Mouse (Mus musculus) embryonic facial prominence, embryonic 13.5 days (tissue): ENCODE results near the gene Mgat4d. TPM values are rescaled to one million over a fixed set of nuclear protein-coding genes. Genes with fewer than 3 reads are reported as not detected.

Experiments used
- ATAC-seq: fragments of 200-750 bp; cut with Nextera tagmentation; 2 replicates; pipeline ENCODE4 v1.8.0; 2017; ENCODE audit warnings: low read depth; ENCODE audit not compliant: insufficient number of reproducible peaks, insufficient read depth, low FRiP score, low TSS enrichment
- H3K27ac ChIP-seq: fragments of 300-500 bp; sonication (generic); 2 replicates; pipeline ENCODE4 v1.5.1; 2015; ENCODE audit warnings: moderate library complexity, mild to moderate bottlenecking, inconsistent platforms
- H3K27me3 ChIP-seq: fragments of 300-500 bp; sonication (generic); 2 replicates; pipeline ENCODE4 v1.6.1; 2015; ENCODE audit warnings: mild to moderate bottlenecking, inconsistent platforms
- H3K36me3 ChIP-seq: fragments of 300-500 bp; sonication (generic); 2 replicates; pipeline ENCODE4 v1.6.1; 2015; ENCODE audit warnings: mild to moderate bottlenecking, inconsistent platforms
- H3K4me1 ChIP-seq: fragments of 300-500 bp; sonication (generic); 2 replicates; pipeline ENCODE4 v1.6.1; 2015; ENCODE audit warnings: inconsistent platforms
- H3K4me2 ChIP-seq: fragments of 300-500 bp; sonication (generic); 2 replicates; pipeline ENCODE4 v1.6.1; 2015; ENCODE audit warnings: moderate library complexity, mild to moderate bottlenecking, inconsistent platforms
- H3K4me3 ChIP-seq: fragments of 300-500 bp; sonication (generic); 2 replicates; pipeline ENCODE4 v1.5.1; 2015; ENCODE audit warnings: mild to moderate bottlenecking, inconsistent platforms
- H3K9ac ChIP-seq: fragments of 300-500 bp; sonication (generic); 2 replicates; pipeline ENCODE4 v1.6.1; 2015; ENCODE audit warnings: mild to moderate bottlenecking, inconsistent platforms
- H3K9me3 ChIP-seq: fragments of 300-500 bp; sonication (generic); 2 replicates; pipeline ENCODE4 v1.6.1; 2016; ENCODE audit warnings: inconsistent platforms
- WGBS: fragments of 180-500 bp; shearing (Covaris S2); methylation state at CpG from one replicate; pipeline ENCODE4 v1.1.7; 2015; ENCODE audit warnings: mixed read lengths; 5-methylcytosine and 5-hydroxymethylcytosine counted together
- polyA plus RNA-seq: library from polyadenylated mRNA; unstranded; fragments of >200 nt; fragmentation: Nextera tagmentation; extraction: Ambion mirVana; gene quantifications from 2 replicates; pipeline ENCODE4 v1.2.1, GENCODE M21; 2015

Mgat4d gene
- polyA plus RNA-seq, 1 experiment from 2014 or later: not detected

DNA sequence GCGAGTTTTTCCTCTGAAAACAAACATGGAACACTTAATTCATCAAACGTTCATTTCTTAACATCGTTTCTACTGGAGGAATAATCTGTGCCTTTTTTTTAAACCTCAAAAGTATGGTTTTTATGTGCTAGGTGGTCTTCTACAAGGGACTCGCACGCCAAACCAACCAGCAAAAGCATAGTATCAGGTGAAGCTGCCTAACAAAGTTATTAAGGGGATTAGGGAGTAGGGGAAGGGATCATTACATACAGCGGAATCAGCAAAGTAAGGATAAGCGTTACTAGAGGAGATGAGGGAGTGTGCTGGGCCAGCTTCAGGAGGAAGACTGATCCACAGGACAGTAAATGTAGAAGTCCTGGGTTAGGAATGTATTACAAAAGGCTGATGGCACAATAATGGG lies 15.4 kb upstream of the Mgat4d start:
- WGBS: 6% methylated on average over 7 of the region's 7 CpGs
- H3K4me1 ChIP-seq: peaks cover 7% of the 10 kb centered on the region
- no peaks in the 10 kb centered on the region for H3K9me3 ChIP-seq
- peak overlapping the region; percentile 82 for H3K4me2 ChIP-seq
- H3K27ac ChIP-seq: no peak overlapping the region
- H3K4me3 ChIP-seq: peak overlapping the region; percentile 70
- 0 out of 2 replicates have a peak, but pooled peaks cover 5% of the 10 kb centered on the region for H3K27me3 ChIP-seq
- H3K36me3 ChIP-seq: peaks cover 9% of the 10 kb centered on the region
- peak; percentile 53 for ATAC-seq
- H3K9ac ChIP-seq: peak overlapping the region; percentile 60

DNA sequence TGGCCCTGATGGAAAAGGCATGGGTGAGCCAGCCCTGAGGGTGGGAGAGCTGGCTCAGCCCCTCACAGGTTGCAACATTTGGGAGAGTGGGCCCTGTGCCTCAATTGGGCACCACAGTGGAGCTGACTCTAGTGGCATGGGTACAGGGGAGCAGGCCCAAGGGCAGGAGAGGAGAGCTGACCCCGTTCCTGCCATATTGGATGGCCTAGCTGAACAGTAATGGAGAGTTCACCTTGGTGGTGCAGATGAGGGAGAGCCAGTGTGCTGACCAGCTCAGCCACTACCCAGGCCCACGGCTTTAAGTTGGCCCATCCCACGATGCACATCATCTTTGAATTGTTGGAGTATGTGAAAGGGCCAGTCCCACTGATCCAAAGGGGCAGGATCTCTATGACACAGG lies 6.2 kb upstream of the Mgat4d start:
- Histone ChIP-seq H3K27ac (no peak overlapping the region), H3K4me3 (no peak overlapping the region), H3K27me3 (no peaks in the 10 kb centered on the region), H3K9ac (no peak overlapping the region), H3K4me2 (no peak overlapping the region), H3K36me3 (no peaks in the 10 kb centered on the region), H3K4me1 (no peaks in the 10 kb centered on the region), H3K9me3 (no peaks in the 10 kb centered on the region)
- WGBS: 90% methylated on average over 3 of the region's 3 CpGs
- no peak for ATAC-seq

DNA sequence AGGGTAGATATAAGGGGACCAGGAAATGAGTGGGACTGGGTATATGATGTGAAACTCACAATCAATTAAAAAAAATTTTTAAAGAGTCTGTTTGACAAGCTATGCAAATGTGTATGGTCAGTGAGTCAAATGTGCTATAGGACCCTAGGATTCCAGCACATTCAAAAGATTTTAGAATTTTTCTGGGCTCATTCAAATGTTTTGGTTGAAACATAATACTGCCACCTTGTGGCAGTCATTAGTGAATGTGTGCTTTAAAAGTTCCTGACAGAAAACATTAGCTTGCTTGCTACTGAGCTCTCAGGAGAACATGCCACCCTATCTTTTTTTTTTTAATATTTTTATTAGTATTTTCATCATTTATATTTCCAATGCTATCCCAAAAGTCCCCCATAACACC lies 5.6 kb upstream of the Mgat4d start:
- Histone ChIP-seq H3K4me3 (no peak overlapping the region), H3K27me3 (no peaks in the 10 kb centered on the region), H3K9ac (no peak overlapping the region), H3K27ac (no peak overlapping the region), H3K9me3 (no peaks in the 10 kb centered on the region), H3K36me3 (no peaks in the 10 kb centered on the region), H3K4me2 (no peak overlapping the region), H3K4me1 (no peaks in the 10 kb centered on the region)
- ATAC-seq: no peak

DNA sequence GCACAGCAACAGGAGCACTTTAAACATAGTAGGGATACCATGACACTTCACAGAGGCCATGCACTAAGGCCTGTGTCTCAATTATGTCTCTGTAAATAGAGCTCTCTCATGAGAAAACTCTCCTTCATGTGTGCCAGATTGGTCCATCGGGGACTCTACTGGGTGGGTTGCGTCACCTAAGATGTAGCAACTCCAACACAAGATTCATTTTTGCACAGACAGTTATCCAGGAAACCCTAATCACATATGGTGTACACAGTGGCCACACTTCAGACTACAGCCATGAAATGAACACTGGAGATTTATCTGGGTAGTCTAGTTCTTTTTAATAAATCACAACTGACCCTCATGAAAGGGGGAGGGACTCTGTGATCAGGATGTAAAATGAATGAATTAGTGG lies 3.0 kb downstream of the Mgat4d start:
- H3K4me1 ChIP-seq: no peaks in the 10 kb centered on the region
- no peak overlapping the region for H3K4me3 ChIP-seq
- H3K9ac ChIP-seq: no peak overlapping the region
- H3K9me3 ChIP-seq: no peaks in the 10 kb centered on the region
- no peak overlapping the region for H3K27ac ChIP-seq
- H3K27me3 ChIP-seq: no peaks in the 10 kb centered on the region
- H3K36me3 ChIP-seq: no peaks in the 10 kb centered on the region
- no peak overlapping the region for H3K4me2 ChIP-seq
- ATAC-seq: no peak
- WGBS: 92% methylated on average over 2 of the region's 2 CpGs

DNA sequence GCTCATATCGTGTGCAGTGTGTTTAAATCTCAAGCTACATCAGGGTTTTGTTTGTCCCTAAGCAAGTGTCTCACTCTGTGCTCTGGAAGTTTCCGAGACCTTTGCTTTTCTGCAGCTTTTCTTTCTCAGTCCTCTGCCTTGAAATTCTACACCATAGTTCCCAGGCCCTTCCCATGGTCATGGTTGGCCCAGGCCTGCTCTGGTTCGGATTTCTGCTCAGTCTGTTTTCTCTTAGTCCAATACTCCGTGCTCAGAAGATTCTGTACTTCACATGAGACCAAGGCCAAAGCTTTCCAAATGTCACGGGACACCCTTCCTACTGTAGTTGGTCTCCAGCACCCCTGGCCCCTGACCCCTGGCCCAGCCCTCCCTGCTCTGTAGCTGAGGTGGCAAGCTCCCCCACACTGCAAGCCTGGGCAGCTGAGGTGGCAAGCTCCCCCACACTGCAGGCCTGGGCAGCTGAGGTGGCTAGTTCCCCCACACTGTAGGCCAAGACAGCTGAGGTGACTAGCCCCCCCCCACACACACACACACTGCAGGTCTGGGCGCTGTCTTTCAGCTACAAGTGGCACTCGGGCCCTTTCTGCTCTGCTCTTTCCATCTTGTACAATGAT lies 15.0 kb downstream of the Mgat4d start:
- Histone ChIP-seq H3K4me3 (no peak overlapping the region), H3K9ac (no peak overlapping the region), H3K4me1 (peaks cover 5% of the 10 kb centered on the region), H3K4me2 (no peak overlapping the region), H3K9me3 (no peaks in the 10 kb centered on the region), H3K36me3 (no peaks in the 10 kb centered on the region), H3K27me3 (no peaks in the 10 kb centered on the region), H3K27ac (peak overlapping the region; percentile 44; the same call in 1 of the 2 replicates)
- WGBS: 23% methylated on average over 7 of the region's 7 CpGs
- ATAC-seq: 0 out of 2 replicates have a peak, but pooled peaks have one; percentile 32

DNA sequence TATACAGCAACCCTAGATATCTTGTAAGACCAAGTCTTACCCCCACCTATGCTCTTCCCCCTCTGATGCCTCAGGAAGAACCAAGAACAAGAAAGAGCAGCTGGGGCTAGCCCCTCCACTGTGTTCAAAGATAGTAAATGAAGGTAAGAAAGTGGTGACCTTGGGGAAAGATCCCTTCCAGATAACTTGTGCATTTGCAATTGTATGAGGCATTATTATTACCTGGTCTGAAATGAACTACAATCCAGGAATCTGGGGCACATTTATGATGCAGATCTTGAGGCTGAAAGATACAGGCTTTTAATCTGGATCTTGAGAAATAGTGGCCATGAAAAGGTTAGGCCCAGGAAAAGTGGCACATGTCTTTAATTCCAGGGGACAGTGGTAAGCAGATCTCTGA lies 29.0 kb downstream of the Mgat4d start:
- no peaks in the 10 kb centered on the region for H3K9me3 ChIP-seq
- no peaks in the 10 kb centered on the region for H3K4me1 ChIP-seq
- no peaks in the 10 kb centered on the region for H3K27me3 ChIP-seq
- H3K4me3 ChIP-seq: no peak overlapping the region
- no peak overlapping the region for H3K9ac ChIP-seq
- no peak for ATAC-seq
- H3K27ac ChIP-seq: no peak overlapping the region
- H3K36me3 ChIP-seq: no peaks in the 10 kb centered on the region
- no peak overlapping the region for H3K4me2 ChIP-seq

DNA sequence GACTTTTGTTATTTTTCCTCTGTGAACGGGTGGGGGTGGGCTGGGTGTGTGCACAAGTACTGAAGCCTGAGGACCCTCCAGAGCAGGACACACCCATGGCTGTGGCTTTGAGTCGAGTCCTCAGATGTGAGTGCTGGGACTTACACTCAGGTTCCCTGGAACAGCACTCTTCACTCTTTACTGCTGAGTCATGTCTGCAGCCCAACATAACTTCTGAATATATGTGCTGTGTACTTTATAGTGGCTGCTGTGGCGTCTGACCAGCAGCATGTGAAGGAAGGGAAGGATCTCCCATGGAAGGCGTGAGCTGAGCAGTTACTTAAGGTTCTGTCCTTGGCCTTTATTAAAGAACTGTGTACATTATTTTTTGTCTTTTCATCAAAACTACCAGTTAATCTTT lies 31.9 kb downstream of the Mgat4d start:
- Histone ChIP-seq H3K27ac (no peak overlapping the region), H3K4me2 (no peak overlapping the region), H3K36me3 (no peaks in the 10 kb centered on the region), H3K4me1 (no peaks in the 10 kb centered on the region), H3K4me3 (no peak overlapping the region), H3K9me3 (no peaks in the 10 kb centered on the region), H3K9ac (no peak overlapping the region), H3K27me3 (no peaks in the 10 kb centered on the region)
- ATAC-seq: no peak
- WGBS: 69% methylated on average over 4 of the region's 4 CpGs

DNA sequence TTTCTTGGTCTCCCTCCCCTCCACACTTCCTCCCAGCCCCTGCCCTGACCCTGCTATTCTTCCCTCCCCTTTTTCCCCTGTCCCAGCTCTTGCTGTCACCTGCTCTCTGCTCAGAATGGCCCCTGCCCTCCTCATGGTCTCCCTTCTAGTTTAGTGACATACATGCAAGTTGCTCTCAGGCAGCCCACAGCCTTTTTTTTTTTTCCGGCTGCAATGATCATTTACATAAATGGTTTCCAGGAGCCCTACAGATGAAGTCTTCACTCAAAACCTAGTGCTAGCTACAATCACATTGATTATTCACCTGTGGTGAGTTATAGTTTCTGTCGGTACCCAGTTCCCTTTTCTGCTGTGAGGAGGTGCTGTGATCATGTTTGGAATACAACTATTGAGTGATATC lies 32.7 kb downstream of the Mgat4d start:
- Histone ChIP-seq H3K27me3 (no peaks in the 10 kb centered on the region), H3K9me3 (no peaks in the 10 kb centered on the region), H3K4me2 (no peak overlapping the region), H3K9ac (no peak overlapping the region), H3K27ac (no peak overlapping the region), H3K36me3 (no peaks in the 10 kb centered on the region), H3K4me3 (no peak overlapping the region), H3K4me1 (no peaks in the 10 kb centered on the region)
- 74% methylated on average over 2 of the region's 2 CpGs for WGBS
- ATAC-seq: no peak

DNA sequence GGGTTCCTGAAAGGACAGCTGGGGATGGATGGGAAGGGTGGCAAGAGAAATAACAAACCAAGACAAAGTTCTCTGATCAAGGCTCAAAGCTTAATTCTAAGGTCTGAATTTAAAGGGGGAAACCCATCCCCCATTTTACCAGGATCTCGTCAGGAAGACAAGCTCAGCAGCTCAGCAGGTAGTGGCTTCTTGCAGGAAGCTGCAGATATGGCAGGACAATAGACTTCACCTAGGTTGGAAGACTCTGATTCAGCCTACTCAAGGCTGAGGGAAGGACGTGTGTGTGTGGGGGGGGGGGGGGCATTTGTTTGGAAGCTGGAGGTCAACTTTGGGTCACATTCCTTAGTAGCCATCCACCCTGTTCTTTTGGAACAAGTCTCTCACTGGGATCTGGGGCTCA lies 34.6 kb downstream of the Mgat4d start:
- H3K27me3 ChIP-seq: no peaks in the 10 kb centered on the region; the same call in 1 of the 2 replicates
- H3K9ac ChIP-seq: no peak overlapping the region
- ATAC-seq: no peak
- no peaks in the 10 kb centered on the region for H3K36me3 ChIP-seq
- H3K4me3 ChIP-seq: no peak overlapping the region
- no peak overlapping the region for H3K4me2 ChIP-seq
- no peaks in the 10 kb centered on the region for H3K9me3 ChIP-seq
- H3K4me1 ChIP-seq: no peaks in the 10 kb centered on the region
- WGBS: 25% methylated on average over 2 of the region's 2 CpGs
- H3K27ac ChIP-seq: no peak overlapping the region

DNA sequence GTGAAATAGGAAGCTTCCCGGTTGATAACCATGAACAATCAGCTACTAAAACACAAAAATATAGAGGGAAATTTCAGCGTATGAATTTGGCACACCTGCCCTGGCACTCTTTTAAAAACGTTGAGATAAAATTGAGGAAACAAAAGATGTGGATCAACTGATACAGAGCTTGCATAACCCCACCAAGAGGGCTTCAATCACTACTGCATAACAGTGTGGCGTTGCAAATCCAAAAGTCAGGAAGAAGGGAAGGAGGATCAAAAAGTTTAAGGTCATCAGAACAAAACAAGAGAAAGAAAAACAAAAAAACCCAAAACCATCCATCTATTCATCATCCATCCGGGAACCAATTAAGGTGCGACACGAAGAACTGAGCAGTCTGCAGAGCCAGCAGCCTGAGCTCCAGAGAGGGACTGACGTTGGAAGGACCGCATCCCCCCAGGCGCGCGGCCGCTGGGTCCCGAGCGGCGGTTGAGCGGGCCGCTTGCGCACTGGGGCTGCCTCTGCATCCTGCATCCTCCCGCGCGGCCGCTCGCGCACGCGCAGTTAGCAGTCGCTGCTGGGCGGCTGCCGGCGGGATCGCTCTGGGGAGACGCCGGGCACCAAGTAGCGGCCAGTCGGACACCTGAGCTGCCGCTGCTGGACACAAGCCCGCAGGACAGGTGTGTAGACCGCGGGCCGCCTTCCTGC lies 41.2 kb downstream of the Mgat4d start, which contains the start of gene Clgn:
TSS of gene Clgn (plus strand) at position 552 of the 690 bp plus-strand sequence.
- H3K4me3 ChIP-seq: peak within 1 kb of the TSS; percentile 53
- H3K9ac ChIP-seq: peak within 1 kb of the TSS; percentile 74
- 4% methylated on average over 41 of the region's 41 CpGs for WGBS
- ATAC-seq: peak; percentile 69
- H3K27ac ChIP-seq: no peak within 1 kb of the TSS
- no peaks in the 10 kb centered on the region for H3K9me3 ChIP-seq
- peaks cover 26% of the 10 kb centered on the region for H3K27me3 ChIP-seq
- H3K4me1 ChIP-seq: peaks cover 7% of the 10 kb centered on the region; the same call in 1 of the 2 replicates
- H3K4me2 ChIP-seq: peak within 1 kb of the TSS; percentile 91
- H3K36me3 ChIP-seq: no peaks in the 10 kb centered on the region

DNA sequence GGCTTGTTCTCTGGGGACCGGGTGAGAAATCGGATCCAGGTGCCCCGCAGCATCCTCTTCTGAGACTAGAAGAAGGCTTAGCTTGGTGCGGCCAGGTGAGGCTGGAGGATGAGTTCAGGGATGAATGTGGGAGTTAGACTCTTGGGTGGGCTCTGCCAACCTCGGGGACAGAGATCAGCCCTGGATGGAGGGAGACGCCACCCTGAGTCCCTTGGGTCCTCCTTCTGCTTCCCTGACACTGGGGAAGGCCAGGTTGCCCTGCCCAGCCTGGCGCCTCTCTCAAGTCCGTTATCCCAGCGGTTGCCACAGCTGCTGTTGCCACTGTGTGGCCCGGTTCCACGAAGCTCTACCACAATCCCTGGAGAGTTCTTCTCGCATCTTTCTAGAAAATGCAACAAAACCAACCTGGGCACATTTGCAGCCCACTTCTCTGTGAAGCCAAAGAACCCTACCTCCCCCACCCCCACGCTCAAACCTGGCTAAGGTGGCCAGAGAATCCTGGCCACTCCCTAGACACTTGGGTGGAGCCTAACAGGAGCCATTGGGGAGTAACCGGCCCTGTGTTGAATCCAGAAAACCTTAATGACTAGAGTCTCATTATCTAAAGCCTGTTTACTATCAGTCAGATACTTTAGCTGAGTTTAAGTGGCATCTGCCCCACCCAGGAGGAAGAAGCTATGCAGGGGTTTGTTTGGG lies 41.9 kb downstream of the Mgat4d start:
- H3K4me1 ChIP-seq: peaks cover 7% of the 10 kb centered on the region; the same call in 1 of the 2 replicates
- H3K27me3 ChIP-seq: peaks cover 26% of the 10 kb centered on the region
- WGBS: 4% methylated on average over 14 of the region's 14 CpGs
- H3K9me3 ChIP-seq: no peaks in the 10 kb centered on the region
- H3K36me3 ChIP-seq: no peaks in the 10 kb centered on the region
- H3K9ac ChIP-seq: peak overlapping the region; percentile 74
- peak overlapping the region; percentile 91 for H3K4me2 ChIP-seq
- peak overlapping the region; percentile 53 for H3K4me3 ChIP-seq
- no peak overlapping the region for H3K27ac ChIP-seq
- no peak for ATAC-seq

DNA sequence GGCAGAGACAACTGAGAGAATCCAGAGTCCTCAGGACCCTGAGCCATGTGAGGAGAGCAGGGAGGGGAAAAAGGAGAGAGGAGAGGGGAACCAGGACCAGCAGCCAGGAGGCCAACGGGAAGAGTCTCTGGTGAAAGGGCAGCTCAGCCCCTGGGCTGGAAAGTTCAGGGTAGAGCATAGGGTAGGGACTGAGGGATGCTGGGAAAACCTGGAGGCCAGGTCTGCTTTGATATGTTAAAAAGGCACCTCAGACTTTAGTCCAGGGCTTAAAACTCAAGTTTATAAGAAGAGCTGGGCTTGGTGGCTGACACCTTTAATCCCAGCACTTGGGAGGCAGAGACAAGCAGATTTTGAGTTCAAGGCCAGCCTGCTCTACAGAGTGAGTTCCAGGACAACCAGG lies 44.2 kb downstream of the Mgat4d start:
- no peaks in the 10 kb centered on the region for H3K9me3 ChIP-seq

More for the DNA sequence above, 44.2 kb downstream of the Mgat4d start:
- Histone ChIP-seq H3K27ac (no peak overlapping the region), H3K36me3 (no peaks in the 10 kb centered on the region), H3K27me3 (peaks cover 26% of the 10 kb centered on the region), H3K9ac (no peak overlapping the region), H3K4me2 (no peak overlapping the region), H3K4me3 (no peak overlapping the region), H3K4me1 (peaks cover 7% of the 10 kb centered on the region; the same call in 1 of the 2 replicates)
- WGBS: 81% methylated on average over 1 of the region's 1 CpGs
- no peak for ATAC-seq
